Mouse (Mus musculus) embryonic fibroblast, embryonic 13.5 days (primary cell): ENCODE data around the gene Gm4779. TPM values are rescaled to one million over a fixed set of nuclear protein-coding genes. Genes with fewer than 3 reads are reported as not detected.
"Not testable (repeated sequence)": the region's sequence is repeated elsewhere in the genome, so short reads cannot be mapped to it uniquely, and the experiment has no call there.

Experiments used
- H3K27ac ChIP-seq: 2 replicates; pipeline ENCODE4 v1.5.1; 2012; ENCODE audit warnings: low read length, control low read depth, inconsistent platforms; ENCODE audit not compliant: insufficient read depth
- H3K4me1 ChIP-seq: 2 replicates; pipeline ENCODE4 v1.6.1; 2011; ENCODE audit warnings: low read length; ENCODE audit not compliant: control insufficient read depth, insufficient read depth
- H3K4me3 ChIP-seq: 2 replicates; pipeline ENCODE4 v1.5.1; 2011; ENCODE audit warnings: mild to moderate bottlenecking, control low read depth, low read length; ENCODE audit not compliant: insufficient read depth
- CTCF ChIP-seq: IDR thresholded peaks from 2 replicates; pipeline ENCODE4 v1.5.1; 2011; ENCODE audit warnings: mild to moderate bottlenecking, control low read depth, low read length, moderate library complexity, borderline replicate concordance; ENCODE audit not compliant: insufficient read depth
- POLR2A ChIP-seq: IDR thresholded peaks from 2 replicates; pipeline ENCODE4 v1.6.1; 2011; ENCODE audit warnings: low read depth, mild to moderate bottlenecking, control low read depth, low read length, moderate library complexity
- polyA plus RNA-seq: library from polyadenylated mRNA; stranded (reverse); fragments of >200 nt; gene quantifications from 2 replicates; pipeline ENCODE4 v1.2.4, GENCODE M21; 2011; ENCODE audit warnings: low read depth; ENCODE audit not compliant: missing spikeins, insufficient read length

The Gm4779 gene
- 0.70 TPM in 1 of 2 replicates, not detected in the other for polyA plus RNA-seq

GRCm38 (mm10) chrX:101794342-101794741 is at the start of gene Gm4779, which contains the start of gene 8030474K03Rik:
Gene Gm4779 (minus strand): TSS chrX:101794423.
Gene 8030474K03Rik (plus strand): TSS chrX:101794656.
- H3K27ac ChIP-seq = no peak within 1 kb of the TSS
- no peak within 1 kb of the TSS for H3K4me3 ChIP-seq
- no peaks in the 10 kb centered on the region for H3K4me1 ChIP-seq
- TF ChIP-seq CTCF = no peak
- no peak for TF ChIP-seq POLR2A

DNA sequence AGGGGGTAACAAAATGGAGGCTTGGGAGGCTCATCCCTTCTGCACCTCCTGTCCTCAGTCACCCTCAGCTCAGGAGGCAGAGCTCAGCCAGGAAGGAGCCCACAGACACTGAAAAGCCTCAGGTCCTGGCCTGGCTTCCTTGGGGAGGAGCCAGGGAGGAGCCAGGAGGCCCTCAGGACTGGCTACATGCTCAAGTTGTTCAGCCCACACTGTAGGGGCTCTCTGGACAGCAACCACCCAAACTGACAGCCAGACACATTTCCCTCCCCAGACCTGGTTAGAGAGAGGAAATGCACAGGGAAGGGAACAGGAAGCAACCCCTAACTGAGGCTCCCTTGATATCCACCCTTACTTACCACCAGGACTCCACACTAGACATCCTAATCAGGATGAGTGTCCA is 25.8 kb upstream of the Gm4779 start:
- not testable (repeated sequence) for H3K27ac ChIP-seq, H3K4me3 ChIP-seq, H3K4me1 ChIP-seq

GRCm38 (mm10) chrX:101819163-101819562 is 24.9 kb upstream of the Gm4779 start:
- Histone ChIP-seq H3K4me3 (no peak overlapping the region), H3K27ac (no peak overlapping the region), H3K4me1 (no peaks in the 10 kb centered on the region)
- TF ChIP-seq POLR2A = no peak

GRCm38 (mm10) chrX:101811750-101812149 is 17.5 kb upstream of the Gm4779 start:
- no peak overlapping the region for H3K4me3 ChIP-seq
- TF ChIP-seq CTCF (no peak), POLR2A (no peak)

DNA sequence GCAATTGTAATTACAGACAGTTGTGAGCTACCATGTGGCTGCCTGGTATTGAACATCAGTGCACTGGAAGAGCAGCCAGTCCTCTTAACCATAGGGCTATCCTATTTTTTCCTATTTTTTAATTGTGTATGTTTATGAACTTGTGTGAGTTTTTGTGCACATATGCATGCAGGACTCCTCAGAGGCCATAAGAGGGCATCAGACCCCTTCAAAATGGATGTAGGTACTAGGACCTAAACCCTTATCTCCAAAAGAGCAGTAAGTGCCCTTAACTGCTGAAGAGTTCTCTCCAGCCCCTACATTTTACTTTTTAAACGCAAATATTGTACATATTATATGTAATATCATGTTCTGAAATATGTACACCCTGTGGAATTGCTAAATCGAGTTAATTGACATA is 11.3 kb upstream of the Gm4779 start:
- Histone ChIP-seq H3K4me1 (no peaks in the 10 kb centered on the region), H3K4me3 (no peak overlapping the region), H3K27ac (no peak overlapping the region)
- no peak for TF ChIP-seq POLR2A
- TF ChIP-seq CTCF = no peak

More at GRCm38 (mm10) chrX:101811750-101812149, 17.5 kb upstream of the Gm4779 start:
- no peak overlapping the region for H3K27ac ChIP-seq
- no peaks in the 10 kb centered on the region for H3K4me1 ChIP-seq

DNA sequence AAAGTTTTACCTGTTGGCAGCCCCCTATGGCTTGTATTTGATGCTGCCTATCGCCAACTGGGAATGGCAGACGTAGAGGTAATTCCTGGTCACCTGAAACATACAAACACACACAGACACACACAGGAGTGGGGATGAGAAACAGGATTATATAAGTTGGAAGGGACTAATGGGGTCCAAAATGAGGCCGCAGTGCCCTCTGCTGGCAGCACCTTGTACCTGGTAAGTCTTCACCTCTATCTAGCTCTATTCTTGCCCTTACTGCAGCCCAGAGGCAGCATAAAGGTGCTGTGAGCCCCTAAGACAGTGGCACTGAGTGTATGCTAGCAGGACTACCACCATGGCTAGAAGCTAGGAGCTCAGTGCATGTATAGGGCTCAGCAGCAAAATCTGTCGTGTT is 2.7 kb downstream of the Gm4779 start:
- no peak for TF ChIP-seq POLR2A
- peak; percentile 64; the same call in 1 of the 2 replicates for TF ChIP-seq CTCF
- no peak overlapping the region for H3K27ac ChIP-seq
- H3K4me1 ChIP-seq = no peaks in the 10 kb centered on the region
- no peak overlapping the region for H3K4me3 ChIP-seq

DNA sequence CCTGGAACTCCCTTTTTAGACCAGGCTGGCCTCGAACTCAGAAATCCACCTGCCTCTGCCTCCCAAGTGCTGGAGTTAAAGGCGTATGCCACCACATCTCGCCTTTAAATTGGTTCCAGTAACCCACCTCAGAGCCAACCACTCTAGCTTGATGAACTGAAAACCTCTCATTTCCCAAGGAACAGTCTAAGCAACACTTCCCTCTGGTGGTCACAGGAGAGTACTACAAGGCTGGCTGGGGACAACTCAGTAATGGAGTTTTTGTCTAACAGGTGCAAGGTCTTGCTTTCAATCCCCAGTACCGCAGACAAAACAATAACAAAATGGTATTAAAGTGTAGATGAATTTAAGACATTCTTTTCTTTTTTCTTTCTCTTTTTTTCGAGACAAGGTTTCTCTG is 22.2 kb downstream of the Gm4779 start:
- H3K4me1 ChIP-seq = no peaks in the 10 kb centered on the region
- no peak overlapping the region for H3K4me3 ChIP-seq
- H3K27ac ChIP-seq = no peak overlapping the region
- TF ChIP-seq POLR2A = no peak
- no peak for TF ChIP-seq CTCF

GRCm38 (mm10) chrX:101770307-101770706 is 23.9 kb downstream of the Gm4779 start:
- no peak overlapping the region for H3K4me3 ChIP-seq
- no peaks in the 10 kb centered on the region for H3K4me1 ChIP-seq
- H3K27ac ChIP-seq = no peak overlapping the region
- TF ChIP-seq CTCF (no peak), POLR2A (no peak)

- Histone ChIP-seq H3K4me1 (no peaks in the 10 kb centered on the region), H3K27ac (no peak overlapping the region), H3K4me3 (no peak overlapping the region)
- no peak for TF ChIP-seq POLR2A
- TF ChIP-seq CTCF = no peak
Measured at GRCm38 (mm10) chrX:101769478-101769877, 24.7 kb downstream of the Gm4779 start.

- Histone ChIP-seq H3K4me3 (no peak overlapping the region), H3K4me1 (no peaks in the 10 kb centered on the region), H3K27ac (no peak overlapping the region)
- no peak for TF ChIP-seq CTCF
- no peak for TF ChIP-seq POLR2A
Measured at GRCm38 (mm10) chrX:101767280-101767679, 26.9 kb downstream of the Gm4779 start.

GRCm38 (mm10) chrX:101765111-101765510 is 29.1 kb downstream of the Gm4779 start:
- Histone ChIP-seq H3K4me3 (no peak overlapping the region), H3K27ac (no peak overlapping the region), H3K4me1 (no peaks in the 10 kb centered on the region)
- TF ChIP-seq CTCF (no peak), POLR2A (no peak)
